Mouse (Mus musculus) liver, adult 2 months (tissue): ENCODE results near the gene Ice2. TPM values are rescaled to one million over a fixed set of nuclear protein-coding genes. Genes with fewer than 3 reads are reported as not detected.

Source experiments
- DNase-seq: peaks from one replicate; pipeline ENCODE4 v3.0.0-alpha.2; 2011; ENCODE audit warnings: low read depth, low spot score; ENCODE audit errors: extremely low read depth
- H3K27ac ChIP-seq: fragments of 200-500 bp; replicated peaks from 2 replicates; pipeline ENCODE4 v1.5.1; 2012; ENCODE audit warnings: low read depth, mild to moderate bottlenecking, control low read depth, inconsistent platforms, low read length; ENCODE audit not compliant: insufficient read depth
- H3K27me3 ChIP-seq: fragments of 200-500 bp; 2 replicates; pipeline ENCODE4 v1.6.1; 2012; ENCODE audit warnings: mild to moderate bottlenecking, moderate library complexity, low read length, inconsistent platforms; ENCODE audit not compliant: control insufficient read depth, insufficient read depth
- H3K36me3 ChIP-seq: fragments of 200-500 bp; 2 replicates; pipeline ENCODE4 v1.6.1; 2012; ENCODE audit warnings: low read length, inconsistent platforms; ENCODE audit not compliant: control insufficient read depth, insufficient read depth
- H3K4me1 ChIP-seq: fragments of 200-500 bp; 2 replicates; pipeline ENCODE4 v1.6.1; 2011; ENCODE audit warnings: low read length; ENCODE audit not compliant: control insufficient read depth, insufficient read depth
- H3K4me3 ChIP-seq: fragments of 200-500 bp; 2 replicates; pipeline ENCODE4 v1.5.1; 2011; ENCODE audit warnings: low read depth, mild to moderate bottlenecking, control low read depth, low read length, moderate library complexity; ENCODE audit not compliant: insufficient read depth
- H3K79me2 ChIP-seq: fragments of 200-500 bp; 2 replicates; pipeline ENCODE4 v1.6.1; 2012; ENCODE audit warnings: inconsistent platforms, mild to moderate bottlenecking, low read length, moderate library complexity; ENCODE audit not compliant: control insufficient read depth, insufficient read depth
- H3K9ac ChIP-seq: fragments of 200-500 bp; 2 replicates; pipeline ENCODE4 v1.6.1; 2012; ENCODE audit warnings: low read depth, mild to moderate bottlenecking, control low read depth, inconsistent platforms, low read length
- CTCF ChIP-seq: fragments of 200-500 bp; IDR thresholded peaks from 2 replicates; pipeline ENCODE4 v1.5.1; 2011; ENCODE audit warnings: low read depth, low read length, control low read depth
- POLR2A ChIP-seq: fragments of 200-500 bp; IDR thresholded peaks from 2 replicates; pipeline ENCODE4 v1.6.1; 2011; ENCODE audit warnings: low read length, control low read depth; ENCODE audit not compliant: insufficient read depth; ENCODE audit errors: extremely low read depth
- whole genome bisulfite sequencing: fragments of 180-500 bp; shearing (Covaris S2); methylation state at CpG from one replicate; pipeline ENCODE4 v1.1.7; 2018; 5-methylcytosine and 5-hydroxymethylcytosine counted together
- polyA plus RNA-seq: library from polyadenylated mRNA; depleted of rRNA; stranded (reverse); fragments of >200 nt; gene quantifications from 2 replicates; pipeline ENCODE4 v1.2.3, GENCODE M21; 2012
- total RNA-seq: library from RNA; depleted of rRNA; stranded (reverse); fragments of >200 nt; gene quantifications from 2 replicates; pipeline ENCODE4 v1.2.3, GENCODE M21; 2014

Gene Ice2
- total and polyA plus RNA-seq, 2 experiments: 2.0 to 12.3 TPM

DNA sequence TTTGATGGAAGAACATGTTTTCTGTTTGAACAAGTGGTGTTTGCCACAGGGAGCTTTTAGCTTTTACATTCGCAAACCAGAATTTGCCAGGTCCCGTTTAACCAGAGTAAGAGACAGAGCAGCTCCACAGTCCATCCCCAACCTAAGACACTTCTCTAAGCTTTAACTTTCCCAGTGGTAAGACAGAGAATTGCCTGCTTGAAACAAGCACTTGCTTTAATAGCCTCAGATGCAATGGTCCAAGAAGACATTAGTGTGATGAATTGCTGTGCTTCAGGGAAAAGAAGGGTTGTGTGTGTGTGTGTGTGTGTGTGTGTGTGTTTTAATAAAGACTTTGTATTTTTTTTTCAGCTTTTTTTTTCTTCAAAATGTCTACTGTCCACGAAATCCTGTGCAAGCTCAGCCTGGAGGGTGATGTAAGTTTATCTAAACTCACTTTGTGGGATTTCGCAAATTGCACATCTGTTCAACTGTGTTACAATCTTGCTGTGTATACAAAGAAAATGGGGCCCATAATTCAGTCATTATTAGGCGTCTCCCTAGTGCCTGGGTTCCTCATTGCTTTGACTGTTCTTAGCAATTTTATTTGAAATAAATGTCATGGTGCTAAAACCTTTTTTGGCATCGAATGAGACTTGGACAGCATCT is 66.5 kb downstream of the Ice2 start:
- Histone ChIP-seq H3K36me3 (no peaks in the 10 kb centered on the region), H3K9ac (no peak overlapping the region), H3K79me2 (peaks cover 2% of the 10 kb centered on the region; the same call in 1 of the 2 replicates), H3K27ac (no peak overlapping the region), H3K27me3 (no peaks in the 10 kb centered on the region), H3K4me3 (no peak overlapping the region), H3K4me1 (peaks cover 5% of the 10 kb centered on the region; the same call in 1 of the 2 replicates)
- no peak for TF ChIP-seq CTCF
- TF ChIP-seq POLR2A: no peak
- WGBS: 67% methylated on average over 6 of the region's 6 CpGs
- no peak for DNase-seq

GRCm38 (mm10) chr9:69466098-69466497 is 68.4 kb downstream of the Ice2 start:
- peaks cover 5% of the 10 kb centered on the region; the same call in 1 of the 2 replicates for H3K4me1 ChIP-seq
- 76% methylated on average over 4 of the region's 4 CpGs for WGBS
- H3K9ac ChIP-seq: no peak overlapping the region
- H3K27ac ChIP-seq: no peak overlapping the region
- TF ChIP-seq CTCF (no peak), POLR2A (no peak)
- no peak for DNase-seq
- H3K4me3 ChIP-seq: no peak overlapping the region
- H3K79me2 ChIP-seq: 0 out of 2 replicates have a peak, but pooled peaks cover 2% of the 10 kb centered on the region
- no peaks in the 10 kb centered on the region for H3K36me3 ChIP-seq
- H3K27me3 ChIP-seq: no peaks in the 10 kb centered on the region

- Histone ChIP-seq H3K4me1 (peaks cover 5% of the 10 kb centered on the region; the same call in 1 of the 2 replicates), H3K9ac (no peak overlapping the region), H3K27me3 (no peaks in the 10 kb centered on the region), H3K79me2 (no peaks in the 10 kb centered on the region), H3K36me3 (no peaks in the 10 kb centered on the region), H3K27ac (no peak overlapping the region), H3K4me3 (no peak overlapping the region)
- WGBS: 74% methylated on average over 10 of the region's 10 CpGs
- TF ChIP-seq POLR2A (no peak), CTCF (no peak)
- no peak for DNase-seq
Observed at GRCm38 (mm10) chr9:69467310-69467939, 69.7 kb downstream of the Ice2 start.

DNA sequence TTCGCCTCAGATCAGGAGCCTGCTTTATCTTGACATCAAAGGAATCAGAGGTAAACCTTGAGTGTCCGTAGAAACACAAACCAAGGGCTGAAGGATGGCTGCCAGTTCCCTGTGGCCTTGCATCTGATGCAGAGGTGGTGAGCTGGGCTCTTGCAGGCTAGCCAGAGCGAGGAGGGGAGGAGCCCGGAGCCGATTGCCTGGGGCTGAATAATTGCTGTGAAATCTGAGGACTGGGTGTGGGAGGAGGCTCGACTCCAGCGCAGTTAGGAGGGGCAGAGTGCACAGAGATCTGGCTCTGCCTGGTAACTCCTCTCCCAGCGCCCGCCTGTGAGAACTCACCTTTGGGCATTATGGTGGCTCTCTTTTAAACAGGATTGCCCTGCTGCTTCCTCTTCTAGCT is 71.3 kb downstream of the Ice2 start:
- WGBS: 65% methylated on average over 9 of the region's 9 CpGs
- Histone ChIP-seq H3K27me3 (no peaks in the 10 kb centered on the region), H3K36me3 (no peaks in the 10 kb centered on the region), H3K9ac (no peak overlapping the region), H3K79me2 (no peaks in the 10 kb centered on the region), H3K27ac (no peak overlapping the region), H3K4me1 (peaks cover 5% of the 10 kb centered on the region; the same call in 1 of the 2 replicates), H3K4me3 (no peak overlapping the region)
- TF ChIP-seq POLR2A (no peak), CTCF (no peak)
- DNase-seq: no peak

GRCm38 (mm10) chr9:69470362-69470761 is 72.7 kb downstream of the Ice2 start:
- H3K79me2 ChIP-seq: no peaks in the 10 kb centered on the region
- no peaks in the 10 kb centered on the region for H3K36me3 ChIP-seq
- H3K27ac ChIP-seq: no peak overlapping the region
- H3K27me3 ChIP-seq: no peaks in the 10 kb centered on the region
- no peak overlapping the region for H3K9ac ChIP-seq
- DNase-seq: no peak
- H3K4me1 ChIP-seq: peaks cover 5% of the 10 kb centered on the region; the same call in 1 of the 2 replicates
- no peak for TF ChIP-seq POLR2A
- no peak for TF ChIP-seq CTCF
- 84% methylated on average over 5 of the region's 5 CpGs for WGBS
- no peak overlapping the region for H3K4me3 ChIP-seq

DNA sequence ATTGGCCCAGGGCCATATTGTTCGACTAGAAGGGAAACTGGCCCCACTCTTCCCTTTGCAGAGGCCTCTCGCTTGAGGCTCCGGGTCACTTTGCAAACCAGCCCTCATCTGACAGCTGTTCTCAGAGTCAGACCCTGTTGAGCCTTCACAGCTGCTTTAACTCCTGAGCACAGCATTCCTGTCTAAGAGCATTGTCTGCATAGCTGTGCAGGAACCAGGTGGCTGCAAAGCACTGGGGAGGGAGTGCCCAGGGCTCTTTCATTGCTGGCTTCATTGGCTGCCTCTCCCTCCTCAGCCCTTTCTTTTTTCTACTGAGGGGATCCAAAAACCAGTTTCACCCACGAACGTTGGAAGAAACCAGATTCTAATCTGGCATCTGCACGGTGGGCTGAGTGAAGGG is 73.2 kb downstream of the Ice2 start:
- no peak overlapping the region for H3K9ac ChIP-seq
- DNase-seq: no peak
- no peaks in the 10 kb centered on the region for H3K27me3 ChIP-seq
- 70% methylated on average over 6 of the region's 6 CpGs for WGBS
- H3K4me3 ChIP-seq: no peak overlapping the region
- H3K36me3 ChIP-seq: no peaks in the 10 kb centered on the region
- no peaks in the 10 kb centered on the region for H3K79me2 ChIP-seq
- H3K4me1 ChIP-seq: peaks cover 4% of the 10 kb centered on the region; the same call in 1 of the 2 replicates
- TF ChIP-seq POLR2A (no peak), CTCF (no peak)
- H3K27ac ChIP-seq: no peak overlapping the region
